Mouse (Mus musculus): ENCODE data around the gene Gm9903. TPM values are rescaled to one million over a fixed set of nuclear protein-coding genes. Genes with fewer than 3 reads are reported as not detected.

Gene Gm9903
- polyA plus RNA-seq, 1 experiment from 2014 or later, result 1.3 TPM

DNA sequence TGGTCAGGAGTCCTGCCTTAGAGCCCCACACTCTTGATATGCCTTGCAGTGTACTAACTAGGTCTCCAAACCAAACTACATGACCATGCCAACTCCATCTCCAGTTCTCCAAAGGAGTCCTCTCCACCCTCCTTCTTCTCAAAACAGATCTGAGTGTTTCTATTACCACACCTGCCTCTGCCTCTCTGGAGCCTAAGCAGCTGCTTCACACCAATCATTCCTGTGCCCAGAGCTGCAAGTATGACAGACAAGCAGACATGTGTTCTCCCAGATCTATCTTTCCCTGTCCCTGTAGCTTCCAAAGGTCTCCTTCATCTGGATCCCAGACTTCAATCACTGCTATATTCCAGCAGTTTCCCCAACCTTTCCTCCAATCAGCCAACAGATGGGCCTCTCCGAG lies 27.0 kb downstream of the Gm9903 start:
- 10% methylated on average over 1 of the region's 1 CpGs for WGBS
- Histone ChIP-seq H3K9ac (ENCODE audit: low read length) (peak overlapping the region; percentile 76), H3K27ac (replicated peaks in 1 of 2; ENCODE audit: control insufficient read depth in 1 of 2, insufficient read depth in 1 of 2, low read depth in 2 of 2, low read length in 2 of 2) (peak overlapping the region; percentile 84 to 89; a peak in 3 of 4 replicates), H3K4me2 (ENCODE audit: low read length) (peak overlapping the region; percentile 89), H3K4me3 (ENCODE audit: control insufficient read depth in 1 of 2, insufficient read depth in 1 of 2, low read depth in 1 of 2, low read length in 2 of 2) (peak overlapping the region; percentile 77 to 81), H3K36me3 (ENCODE audit: control insufficient read depth, insufficient read depth, low read length) (peaks cover 45% of the 10 kb centered on the region), H3K27me3 (ENCODE audit: control insufficient read depth, insufficient read depth, low read length) (no peaks in the 10 kb centered on the region), H3K4me1 (ENCODE audit: control insufficient read depth in 2 of 2, insufficient read depth in 2 of 2, low read length in 2 of 2) (peaks cover 9 to 37% of the 10 kb centered on the region in 2 experiments), H3K9me3 (ENCODE audit: control insufficient read depth, low read length) (no peaks in the 10 kb centered on the region)
- no peak for ATAC-seq (ENCODE audit: insufficient number of reproducible peaks, insufficient read depth, low FRiP score, low read depth)

DNA sequence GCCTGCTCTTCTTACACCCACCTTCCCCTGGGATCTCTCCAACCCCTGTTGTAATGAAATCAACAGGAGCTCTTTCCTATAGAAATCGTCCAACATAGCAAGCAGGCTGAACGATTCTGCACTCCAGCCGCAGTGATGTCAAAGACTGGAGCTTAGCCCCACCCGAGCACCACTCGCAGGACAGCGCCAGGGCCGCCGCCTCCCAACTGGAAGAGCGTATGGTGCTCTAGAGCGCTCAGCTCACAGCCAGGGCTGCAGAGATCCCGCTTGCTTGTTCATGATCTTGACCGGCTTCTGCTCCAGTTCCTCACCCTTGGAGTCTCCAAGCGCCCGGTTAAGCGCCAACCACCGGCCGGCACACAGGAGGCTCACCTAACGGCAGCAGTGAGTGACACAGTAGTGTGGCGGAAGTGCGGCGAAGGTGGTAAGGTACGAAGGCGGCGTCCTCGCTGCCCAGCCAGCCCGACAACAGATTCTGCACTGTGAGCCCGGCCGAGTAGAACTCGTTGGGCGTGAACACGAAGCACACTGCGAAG lies 27.6 kb downstream of the Gm9903 start:
- Histone ChIP-seq H3K9me3 (ENCODE audit: control insufficient read depth, low read length) (no peaks in the 10 kb centered on the region), H3K4me2 (ENCODE audit: low read length) (peak overlapping the region; percentile 89), H3K4me3 (ENCODE audit: control insufficient read depth in 1 of 2, insufficient read depth in 1 of 2, low read depth in 1 of 2, low read length in 2 of 2) (peak overlapping the region; percentile 77 to 81), H3K27me3 (ENCODE audit: control insufficient read depth, insufficient read depth, low read length) (no peaks in the 10 kb centered on the region), H3K27ac (replicated peaks in 1 of 2; ENCODE audit: control insufficient read depth in 1 of 2, insufficient read depth in 1 of 2, low read depth in 2 of 2, low read length in 2 of 2) (peak overlapping the region; percentile 84 to 89), H3K4me1 (ENCODE audit: control insufficient read depth in 2 of 2, insufficient read depth in 2 of 2, low read length in 2 of 2) (peaks cover 9 to 37% of the 10 kb centered on the region in 2 experiments), H3K36me3 (ENCODE audit: control insufficient read depth, insufficient read depth, low read length) (peaks cover 51% of the 10 kb centered on the region), H3K9ac (ENCODE audit: low read length) (peak overlapping the region; percentile 76)
- WGBS, result 0% methylated on average over 32 of the region's 32 CpGs
- ATAC-seq (ENCODE audit: insufficient number of reproducible peaks, insufficient read depth, low FRiP score, low read depth), result peak; percentile 4

DNA sequence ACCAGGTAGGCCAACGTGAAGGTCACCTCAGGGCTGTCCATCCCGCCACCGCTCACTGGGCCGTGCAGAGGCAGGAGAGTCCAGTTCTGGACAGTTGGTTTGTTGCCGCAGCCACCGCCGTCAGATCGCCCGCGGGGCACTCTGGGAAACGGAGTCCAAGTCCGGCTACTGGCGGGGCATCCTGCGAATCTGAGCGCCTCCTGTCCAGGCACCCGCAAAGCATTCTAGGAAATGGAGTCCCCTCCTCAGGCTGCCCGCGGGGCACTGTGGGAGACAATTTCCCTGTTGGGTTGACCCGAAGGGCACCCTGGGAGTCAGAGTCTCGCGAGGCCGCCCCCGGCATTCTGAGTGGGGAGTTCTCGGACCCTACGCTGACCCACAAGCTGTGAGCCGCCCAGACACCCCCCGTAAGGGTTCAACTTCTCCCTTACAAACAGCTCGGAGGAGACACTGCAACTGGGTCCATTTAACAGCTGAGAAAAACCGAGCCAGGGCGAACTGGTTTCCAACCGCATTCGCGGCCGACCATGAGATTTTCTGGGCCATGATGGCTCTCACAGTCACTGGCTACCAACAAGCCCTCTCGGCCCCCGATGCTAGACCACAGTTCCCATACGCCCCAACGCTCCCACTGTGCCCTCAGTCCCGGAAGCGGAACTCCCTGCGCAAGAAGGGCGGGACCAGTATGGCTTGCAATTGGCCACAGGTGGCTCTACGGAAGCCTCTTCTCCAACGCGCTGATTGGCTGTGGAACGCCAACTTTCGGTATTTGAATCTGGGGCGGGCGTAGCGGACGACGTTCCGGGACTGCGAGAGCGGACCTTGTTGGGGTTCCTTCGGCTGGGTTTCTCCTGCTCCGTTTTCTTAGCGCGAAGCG lies 28.3 kb downstream of the Gm9903 start, which contains the start of the genes Tacc3 and Tmem129:
Gene Tacc3 (plus strand): TSS at position 342 of the 877 bp plus-strand sequence.
Gene Tmem129 (minus strand): TSS at position 630 of the 877 bp plus-strand sequence.
- H3K9ac ChIP-seq (ENCODE audit: low read length), result peak within 1 kb of the TSS; percentile 81
- H3K27ac ChIP-seq (replicated peaks in 1 of 2; ENCODE audit: control insufficient read depth in 1 of 2, insufficient read depth in 1 of 2, low read depth in 2 of 2, low read length in 2 of 2), result peak within 1 kb of the TSS; percentile 95 to 99
- H3K4me2 ChIP-seq (ENCODE audit: low read length), result peak within 1 kb of the TSS; percentile 92
- peaks cover 58% of the 10 kb centered on the region for H3K36me3 ChIP-seq (ENCODE audit: control insufficient read depth, insufficient read depth, low read length)
- H3K9me3 ChIP-seq (ENCODE audit: control insufficient read depth, low read length), result no peaks in the 10 kb centered on the region
- peak within 1 kb of the TSS; percentile 77 to 91 for H3K4me3 ChIP-seq (ENCODE audit: control insufficient read depth in 1 of 2, insufficient read depth in 1 of 2, low read depth in 1 of 2, low read length in 2 of 2)
- no peaks in the 10 kb centered on the region for H3K27me3 ChIP-seq (ENCODE audit: control insufficient read depth, insufficient read depth, low read length)
- peak; percentile 95 for ATAC-seq (ENCODE audit: insufficient number of reproducible peaks, insufficient read depth, low FRiP score, low read depth)
- under 1% methylated on average over 60 of the region's 60 CpGs for WGBS
- peaks cover 7 to 33% of the 10 kb centered on the region in 2 experiments for H3K4me1 ChIP-seq (ENCODE audit: control insufficient read depth in 2 of 2, insufficient read depth in 2 of 2, low read length in 2 of 2)

DNA sequence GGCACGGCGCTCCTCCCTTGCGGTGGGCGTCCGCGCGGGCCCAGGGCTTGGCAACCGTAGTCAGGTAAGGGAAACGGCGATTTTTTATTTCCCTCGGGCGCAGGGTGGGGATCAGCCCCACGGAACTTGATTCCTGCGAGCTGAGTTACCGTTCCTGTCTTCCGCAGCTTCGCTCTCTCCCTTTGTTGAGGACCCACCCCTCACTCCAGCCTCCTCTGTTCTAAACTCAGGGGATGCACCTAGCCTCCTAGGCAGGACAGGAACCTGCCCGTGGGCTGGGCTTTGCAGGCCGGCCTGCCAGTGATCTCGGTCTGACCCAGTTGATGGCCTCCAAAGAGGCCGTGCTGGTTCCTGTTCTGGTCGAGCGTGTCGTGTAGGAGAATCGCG lies 28.9 kb downstream of the Gm9903 start:
- Histone ChIP-seq H3K36me3 (ENCODE audit: control insufficient read depth, insufficient read depth, low read length) (peaks cover 56% of the 10 kb centered on the region), H3K9me3 (ENCODE audit: control insufficient read depth, low read length) (no peaks in the 10 kb centered on the region), H3K4me1 (ENCODE audit: control insufficient read depth in 2 of 2, insufficient read depth in 2 of 2, low read length in 2 of 2) (peaks cover 7 to 28% of the 10 kb centered on the region in 2 experiments), H3K4me2 (ENCODE audit: low read length) (peak overlapping the region; percentile 92), H3K27ac (replicated peaks in 1 of 2; ENCODE audit: control insufficient read depth in 1 of 2, insufficient read depth in 1 of 2, low read depth in 2 of 2, low read length in 2 of 2) (peak overlapping the region; percentile 52 to 95), H3K27me3 (ENCODE audit: control insufficient read depth, insufficient read depth, low read length) (no peaks in the 10 kb centered on the region), H3K4me3 (ENCODE audit: control insufficient read depth in 1 of 2, insufficient read depth in 1 of 2, low read depth in 1 of 2, low read length in 2 of 2) (peak overlapping the region; percentile 77 to 91), H3K9ac (ENCODE audit: low read length) (peak overlapping the region; percentile 81)
- no peak for ATAC-seq (ENCODE audit: insufficient number of reproducible peaks, insufficient read depth, low FRiP score, low read depth)
- WGBS, result under 1% methylated on average over 26 of the region's 26 CpGs

DNA sequence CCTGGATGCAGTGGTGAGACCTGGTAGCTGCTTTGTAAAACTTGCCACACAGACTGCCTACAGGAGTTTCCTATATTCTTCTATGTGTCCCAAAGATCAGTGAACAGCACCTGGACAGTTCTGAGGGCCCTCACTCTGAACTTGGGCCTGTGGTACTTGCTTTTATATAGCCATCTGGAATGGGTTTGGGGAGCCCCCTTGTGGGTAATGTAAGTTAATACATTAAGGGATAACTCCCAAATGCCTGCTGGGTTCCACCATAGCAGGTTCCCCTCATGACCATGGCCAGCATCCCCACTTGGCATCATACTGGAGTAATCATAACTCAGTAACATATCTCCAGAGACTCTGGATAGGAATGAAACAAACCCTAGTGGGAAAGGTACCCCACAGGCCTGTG lies 38.5 kb downstream of the Gm9903 start:
- no peak overlapping the region for H3K27ac ChIP-seq (replicated peaks in 1 of 2; ENCODE audit: control insufficient read depth in 1 of 2, insufficient read depth in 1 of 2, low read depth in 2 of 2, low read length in 2 of 2)
- no peaks in the 10 kb centered on the region for H3K27me3 ChIP-seq (ENCODE audit: control insufficient read depth, insufficient read depth, low read length)
- H3K9me3 ChIP-seq (ENCODE audit: control insufficient read depth, low read length), result no peaks in the 10 kb centered on the region
- H3K4me3 ChIP-seq (ENCODE audit: control insufficient read depth in 1 of 2, insufficient read depth in 1 of 2, low read depth in 1 of 2, low read length in 2 of 2), result no peak overlapping the region
- no peak overlapping the region for H3K9ac ChIP-seq (ENCODE audit: low read length)
- peaks cover 92% of the 10 kb centered on the region for H3K36me3 ChIP-seq (ENCODE audit: control insufficient read depth, insufficient read depth, low read length)
- H3K4me1 ChIP-seq (ENCODE audit: control insufficient read depth in 2 of 2, insufficient read depth in 2 of 2, low read length in 2 of 2), result no peaks in the 10 kb centered on the region
- ATAC-seq (ENCODE audit: insufficient number of reproducible peaks, insufficient read depth, low FRiP score, low read depth), result no peak
- H3K4me2 ChIP-seq (ENCODE audit: low read length), result no peak overlapping the region

DNA sequence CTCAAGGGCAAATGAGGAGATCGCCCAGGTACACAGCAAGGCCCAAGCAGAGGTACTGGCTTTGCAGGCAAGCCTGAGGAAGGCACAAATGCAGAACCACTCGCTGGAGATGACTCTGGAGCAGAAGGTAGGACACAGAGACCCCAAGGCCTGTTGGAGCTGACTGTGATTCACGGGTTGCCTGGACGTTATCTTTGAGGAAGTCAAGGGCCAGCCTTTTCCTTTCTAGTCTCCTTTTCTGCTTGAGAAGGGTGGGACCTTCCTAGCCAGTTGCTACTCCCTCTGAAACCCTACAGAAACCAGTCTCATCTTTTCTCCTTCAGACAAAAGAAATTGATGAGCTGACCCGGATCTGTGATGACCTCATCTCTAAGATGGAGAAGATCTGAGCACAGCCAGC lies 41.9 kb downstream of the Gm9903 start:
- no peak overlapping the region for H3K9ac ChIP-seq (ENCODE audit: low read length)
- H3K4me3 ChIP-seq (ENCODE audit: control insufficient read depth in 1 of 2, insufficient read depth in 1 of 2, low read depth in 1 of 2, low read length in 2 of 2), result no peak overlapping the region
- H3K27ac ChIP-seq (replicated peaks in 1 of 2; ENCODE audit: control insufficient read depth in 1 of 2, insufficient read depth in 1 of 2, low read depth in 2 of 2, low read length in 2 of 2), result 0 out of 4 replicates have a peak overlapping the region, but pooled peaks of 1 of the 2 experiments have one; percentile 46
- no peaks in the 10 kb centered on the region for H3K9me3 ChIP-seq (ENCODE audit: control insufficient read depth, low read length)
- H3K4me1 ChIP-seq (ENCODE audit: control insufficient read depth in 2 of 2, insufficient read depth in 2 of 2, low read length in 2 of 2), result no peaks in the 10 kb centered on the region; a peak in 1 of 4 replicates
- H3K4me2 ChIP-seq (ENCODE audit: low read length), result no peak overlapping the region
- WGBS, result 59% methylated on average over 5 of the region's 5 CpGs
- ATAC-seq (ENCODE audit: insufficient number of reproducible peaks, insufficient read depth, low FRiP score, low read depth), result no peak
- H3K27me3 ChIP-seq (ENCODE audit: control insufficient read depth, insufficient read depth, low read length), result no peaks in the 10 kb centered on the region
- H3K36me3 ChIP-seq (ENCODE audit: control insufficient read depth, insufficient read depth, low read length), result peaks cover 67% of the 10 kb centered on the region

DNA sequence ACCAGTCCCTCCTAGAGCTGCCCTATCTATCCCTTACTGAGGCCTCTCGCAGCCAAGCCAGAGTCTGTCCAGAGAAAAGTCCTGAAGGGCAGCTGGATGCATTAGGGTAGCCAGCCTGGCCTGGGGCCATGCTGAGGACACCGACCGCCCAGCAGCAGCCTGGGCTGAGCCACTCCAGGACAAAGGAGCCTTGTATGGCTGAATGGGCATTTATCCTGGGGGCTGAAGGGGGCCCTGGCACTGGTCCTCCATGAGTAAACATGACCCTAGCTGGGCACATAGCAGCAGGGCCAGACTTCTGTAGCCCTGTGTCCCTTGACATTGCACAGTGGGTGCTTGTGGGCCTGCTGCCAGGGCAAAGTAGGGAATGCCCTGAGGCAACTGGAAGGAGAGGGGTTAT lies 44.7 kb downstream of the Gm9903 start:
- Histone ChIP-seq H3K4me3 (ENCODE audit: control insufficient read depth in 1 of 2, insufficient read depth in 1 of 2, low read depth in 1 of 2, low read length in 2 of 2) (no peak overlapping the region), H3K36me3 (ENCODE audit: control insufficient read depth, insufficient read depth, low read length) (peaks cover 39% of the 10 kb centered on the region), H3K27ac (replicated peaks in 1 of 2; ENCODE audit: control insufficient read depth in 1 of 2, insufficient read depth in 1 of 2, low read depth in 2 of 2, low read length in 2 of 2) (peak overlapping the region in 1 of 2 experiments; percentile 38; a peak in 2 of 4 replicates), H3K27me3 (ENCODE audit: control insufficient read depth, insufficient read depth, low read length) (no peaks in the 10 kb centered on the region), H3K9ac (ENCODE audit: low read length) (no peak overlapping the region), H3K9me3 (ENCODE audit: control insufficient read depth, low read length) (no peaks in the 10 kb centered on the region), H3K4me1 (ENCODE audit: control insufficient read depth in 2 of 2, insufficient read depth in 2 of 2, low read length in 2 of 2) (no peaks in the 10 kb centered on the region; a peak in 1 of 4 replicates), H3K4me2 (ENCODE audit: low read length) (no peak overlapping the region)
- ATAC-seq (ENCODE audit: insufficient number of reproducible peaks, insufficient read depth, low FRiP score, low read depth), result no peak
- WGBS, result 77% methylated on average over 3 of the region's 3 CpGs

All from heart, embryonic 14.5 days (tissue).